Mouse (Mus musculus): Measurements from ENCODE around the gene Ppfibp2. TPM values are rescaled to one million over a fixed set of nuclear protein-coding genes. Genes with fewer than 3 reads are reported as not detected.
A peak's percentile ranks its signal among the peaks of the same experiment; 100 is the strongest.

Gene Ppfibp2
- polyA plus RNA-seq, 1 experiment, result 12.8 TPM

DNA sequence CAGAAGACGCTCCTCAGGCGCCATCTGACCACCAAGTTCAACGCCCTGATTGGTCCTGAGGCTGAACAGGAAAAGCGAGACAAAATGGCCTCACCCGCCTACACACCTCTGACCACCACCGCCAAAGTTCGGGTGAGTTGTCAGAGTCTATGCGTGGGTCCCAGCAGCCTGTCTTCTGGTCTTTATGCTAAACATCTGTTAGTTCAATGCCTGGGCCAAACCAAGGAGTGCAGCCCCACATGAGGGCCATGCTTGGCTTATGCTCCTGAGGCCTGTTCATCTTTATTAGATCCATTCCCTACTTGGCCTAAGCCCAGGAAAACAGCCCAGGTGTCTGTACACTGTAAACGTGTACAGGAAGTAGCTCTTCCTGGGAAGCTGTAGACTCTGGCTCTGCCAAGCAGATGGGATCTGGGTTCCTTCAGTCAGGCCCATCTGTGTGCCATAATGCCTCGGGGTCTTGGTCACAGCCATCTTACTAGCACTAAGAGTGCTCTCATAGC lies 148.0 kb downstream of the Ppfibp2 start:
- Histone ChIP-seq H3K27me3 (replicated peaks; ENCODE audit: control insufficient read depth, insufficient read depth, low read length) (no peaks in the 10 kb centered on the region), H3K4me3 (ENCODE audit: insufficient read depth, low read depth, low read length) (no peak overlapping the region), H3K27ac (ENCODE audit: insufficient read depth, low read depth, low read length) (no peak overlapping the region), H3K4me1 (ENCODE audit: control insufficient read depth, insufficient read depth, low read length) (no peaks in the 10 kb centered on the region), H3K36me3 (ENCODE audit: control insufficient read depth, insufficient read depth, low read length) (no peaks in the 10 kb centered on the region; the same call in 1 of the 2 replicates)
- 86% methylated on average over 10 of the region's 10 CpGs for WGBS
- TF ChIP-seq CTCF (conservative IDR thresholded peaks at IDR 0.05; ENCODE audit: insufficient read depth, insufficient read length, low read depth, low read length), result no peak
- TF ChIP-seq POLR2A (IDR thresholded peaks at IDR 0.05; ENCODE audit: low read depth, low read length), result no peak
- no peak for DNase-seq

DNA sequence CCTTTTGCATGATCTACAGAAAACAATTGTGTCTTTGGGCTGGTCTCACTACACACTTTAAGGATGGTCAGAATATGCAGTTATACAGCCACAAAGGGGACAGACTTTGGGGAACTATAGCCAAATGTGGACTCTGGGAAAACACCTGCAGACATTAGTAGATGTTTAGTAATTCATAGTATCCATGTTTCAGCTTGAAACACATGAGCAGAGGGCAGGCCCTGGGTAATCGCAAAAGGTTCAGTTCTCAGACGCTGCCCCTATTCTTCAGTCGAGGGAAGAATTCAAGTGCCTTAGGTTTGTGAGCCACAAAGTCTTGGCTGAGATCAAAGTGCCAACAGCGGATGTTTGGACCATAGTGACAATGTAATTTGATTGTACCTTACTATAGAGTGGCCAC lies 149.4 kb downstream of the Ppfibp2 start:
- Histone ChIP-seq H3K36me3 (ENCODE audit: control insufficient read depth, insufficient read depth, low read length) (no peaks in the 10 kb centered on the region; the same call in 1 of the 2 replicates), H3K4me3 (ENCODE audit: insufficient read depth, low read depth, low read length) (no peak overlapping the region), H3K27ac (ENCODE audit: insufficient read depth, low read depth, low read length) (no peak overlapping the region), H3K4me1 (ENCODE audit: control insufficient read depth, insufficient read depth, low read length) (no peaks in the 10 kb centered on the region), H3K27me3 (replicated peaks; ENCODE audit: control insufficient read depth, insufficient read depth, low read length) (no peaks in the 10 kb centered on the region)
- no peak for DNase-seq
- 85% methylated on average over 4 of the region's 4 CpGs for WGBS
- TF ChIP-seq CTCF (conservative IDR thresholded peaks at IDR 0.05; ENCODE audit: insufficient read depth, insufficient read length, low read depth, low read length) (no peak), POLR2A (IDR thresholded peaks at IDR 0.05; ENCODE audit: low read depth, low read length) (no peak)

DNA sequence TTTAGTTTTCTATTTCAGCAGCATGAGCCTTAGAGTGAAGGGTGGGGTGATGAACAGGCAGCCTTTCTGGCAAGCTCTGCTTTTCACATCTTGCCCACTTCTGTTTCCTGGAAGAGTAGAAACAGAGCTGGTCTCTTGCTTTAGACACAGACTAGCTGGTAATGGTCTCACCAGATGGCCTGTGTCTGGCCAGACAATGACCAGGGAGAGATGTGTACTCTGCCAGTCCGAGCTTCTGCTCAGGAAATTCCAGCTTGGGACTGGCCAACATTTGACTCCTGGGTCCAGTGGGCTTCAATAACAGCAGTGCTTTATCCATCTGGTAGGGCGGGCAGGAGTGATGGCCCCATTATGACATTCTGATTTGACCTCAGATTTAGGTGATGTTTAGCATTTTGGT lies 150.1 kb downstream of the Ppfibp2 start:
- no peaks in the 10 kb centered on the region for H3K4me1 ChIP-seq (ENCODE audit: control insufficient read depth, insufficient read depth, low read length)
- no peak overlapping the region for H3K4me3 ChIP-seq (ENCODE audit: insufficient read depth, low read depth, low read length)
- WGBS, result 70% methylated on average over 2 of the region's 2 CpGs
- no peaks in the 10 kb centered on the region for H3K27me3 ChIP-seq (replicated peaks; ENCODE audit: control insufficient read depth, insufficient read depth, low read length)
- TF ChIP-seq CTCF (conservative IDR thresholded peaks at IDR 0.05; ENCODE audit: insufficient read depth, insufficient read length, low read depth, low read length) (no peak), POLR2A (IDR thresholded peaks at IDR 0.05; ENCODE audit: low read depth, low read length) (no peak)
- no peak for DNase-seq
- H3K27ac ChIP-seq (ENCODE audit: insufficient read depth, low read depth, low read length), result no peak overlapping the region
- H3K36me3 ChIP-seq (ENCODE audit: control insufficient read depth, insufficient read depth, low read length), result no peaks in the 10 kb centered on the region; the same call in 1 of the 2 replicates

DNA sequence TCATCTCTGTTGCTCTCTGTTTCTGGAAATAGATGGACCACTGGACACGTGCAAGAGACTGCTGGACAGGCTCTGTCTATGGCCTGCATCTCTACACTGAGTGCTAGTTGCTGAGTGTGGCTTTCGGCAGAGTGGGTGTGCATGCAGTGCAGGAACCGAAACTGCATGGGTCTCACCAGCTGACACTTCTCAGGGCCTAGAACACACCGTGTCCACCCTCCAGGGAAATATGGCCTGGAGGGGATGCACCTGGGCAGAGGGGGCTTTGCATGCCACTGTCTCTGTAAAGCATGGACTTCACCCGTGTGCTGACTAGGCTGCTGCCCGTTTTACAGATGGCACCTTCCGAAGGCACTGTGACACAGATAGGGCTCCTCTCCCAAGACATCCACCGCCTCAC lies 151.0 kb downstream of the Ppfibp2 start:
- Histone ChIP-seq H3K36me3 (ENCODE audit: control insufficient read depth, insufficient read depth, low read length) (no peaks in the 10 kb centered on the region), H3K4me1 (ENCODE audit: control insufficient read depth, insufficient read depth, low read length) (no peaks in the 10 kb centered on the region), H3K4me3 (ENCODE audit: insufficient read depth, low read depth, low read length) (no peak overlapping the region), H3K27me3 (replicated peaks; ENCODE audit: control insufficient read depth, insufficient read depth, low read length) (no peaks in the 10 kb centered on the region), H3K27ac (ENCODE audit: insufficient read depth, low read depth, low read length) (no peak overlapping the region)
- WGBS, result 89% methylated on average over 8 of the region's 8 CpGs
- DNase-seq, result no peak
- no peak for TF ChIP-seq CTCF (conservative IDR thresholded peaks at IDR 0.05; ENCODE audit: insufficient read depth, insufficient read length, low read depth, low read length)
- no peak for TF ChIP-seq POLR2A (IDR thresholded peaks at IDR 0.05; ENCODE audit: low read depth, low read length)

DNA sequence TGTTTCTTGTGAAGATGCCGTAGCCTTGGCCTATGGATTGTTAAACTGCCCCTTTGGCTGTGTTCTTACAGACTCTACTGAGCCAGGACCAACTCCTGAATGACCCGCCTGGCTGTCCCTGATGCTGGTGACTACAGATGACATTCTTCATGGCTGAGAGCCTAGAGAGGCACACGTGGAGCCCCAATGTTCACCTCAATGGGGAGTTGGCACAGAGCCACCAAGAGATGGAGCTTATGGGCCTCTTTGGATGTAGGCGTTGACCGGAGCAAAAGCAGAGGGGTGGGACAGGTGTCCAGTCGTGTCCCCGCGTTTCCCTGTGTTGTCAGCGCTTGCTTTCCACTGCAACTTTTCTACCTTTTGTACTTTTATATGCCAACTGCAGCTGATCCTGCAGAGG lies 152.5 kb downstream of the Ppfibp2 start:
- TF ChIP-seq POLR2A (IDR thresholded peaks at IDR 0.05; ENCODE audit: low read depth, low read length) (no peak), CTCF (conservative IDR thresholded peaks at IDR 0.05; ENCODE audit: insufficient read depth, insufficient read length, low read depth, low read length) (no peak)
- Histone ChIP-seq H3K36me3 (ENCODE audit: control insufficient read depth, insufficient read depth, low read length) (no peaks in the 10 kb centered on the region), H3K4me1 (ENCODE audit: control insufficient read depth, insufficient read depth, low read length) (0 out of 2 replicates have a peak, but pooled peaks cover 3% of the 10 kb centered on the region), H3K4me3 (ENCODE audit: insufficient read depth, low read depth, low read length) (no peak overlapping the region), H3K27ac (ENCODE audit: insufficient read depth, low read depth, low read length) (no peak overlapping the region), H3K27me3 (replicated peaks; ENCODE audit: control insufficient read depth, insufficient read depth, low read length) (no peaks in the 10 kb centered on the region)
- WGBS, result 88% methylated on average over 9 of the region's 9 CpGs
- DNase-seq, result no peak

DNA sequence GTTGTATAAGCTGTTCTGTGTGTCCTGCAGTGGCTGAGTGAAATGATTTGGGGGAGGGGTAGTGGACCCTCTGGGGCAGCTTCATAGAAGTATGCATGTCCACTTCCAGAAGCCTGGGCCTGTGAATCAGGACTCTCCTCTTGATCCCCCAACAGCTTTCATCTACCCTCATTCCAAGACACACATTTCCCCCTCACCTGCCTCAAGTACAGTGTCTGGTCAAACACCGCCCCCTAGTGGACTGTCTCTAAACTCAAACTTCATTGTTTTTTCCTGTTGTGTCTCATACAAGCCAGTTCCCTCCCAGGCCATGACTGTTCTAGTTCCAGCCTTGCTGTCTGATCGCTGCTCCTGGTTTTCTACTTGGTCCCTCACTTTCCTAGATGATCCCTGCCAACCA lies 152.9 kb downstream of the Ppfibp2 start:
- no peak overlapping the region for H3K4me3 ChIP-seq (ENCODE audit: insufficient read depth, low read depth, low read length)
- no peaks in the 10 kb centered on the region for H3K36me3 ChIP-seq (ENCODE audit: control insufficient read depth, insufficient read depth, low read length)
- TF ChIP-seq CTCF (conservative IDR thresholded peaks at IDR 0.05; ENCODE audit: insufficient read depth, insufficient read length, low read depth, low read length) (peak; percentile 68), POLR2A (IDR thresholded peaks at IDR 0.05; ENCODE audit: low read depth, low read length) (no peak)
- WGBS, result 13% methylated on average over 2 of the region's 2 CpGs
- H3K27me3 ChIP-seq (replicated peaks; ENCODE audit: control insufficient read depth, insufficient read depth, low read length), result no peaks in the 10 kb centered on the region
- no peak overlapping the region for H3K27ac ChIP-seq (ENCODE audit: insufficient read depth, low read depth, low read length)
- H3K4me1 ChIP-seq (ENCODE audit: control insufficient read depth, insufficient read depth, low read length), result 0 out of 2 replicates have a peak, but pooled peaks cover 3% of the 10 kb centered on the region
- peak; percentile 57 for DNase-seq

DNA sequence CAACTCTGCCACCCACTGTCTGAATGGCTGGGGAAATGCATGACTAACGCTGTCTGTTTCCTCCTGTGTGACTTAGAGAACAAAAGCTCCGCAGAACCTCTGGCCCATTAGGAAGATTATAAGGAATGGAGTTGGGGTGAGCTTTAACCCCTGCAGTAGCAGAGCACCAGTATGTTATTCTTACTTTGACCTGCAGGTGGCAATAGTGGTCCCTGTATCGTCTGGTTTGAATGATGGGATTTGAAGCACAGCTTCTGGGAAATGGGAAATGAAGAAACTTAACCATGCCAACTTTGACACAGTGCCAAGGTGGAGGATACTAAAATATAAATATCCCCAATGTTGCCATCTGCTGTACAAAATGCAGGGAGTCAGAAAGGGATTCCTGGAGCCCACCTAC lies 154.3 kb downstream of the Ppfibp2 start:
- Histone ChIP-seq H3K27ac (ENCODE audit: insufficient read depth, low read depth, low read length) (no peak overlapping the region), H3K36me3 (ENCODE audit: control insufficient read depth, insufficient read depth, low read length) (no peaks in the 10 kb centered on the region), H3K4me1 (ENCODE audit: control insufficient read depth, insufficient read depth, low read length) (0 out of 2 replicates have a peak, but pooled peaks cover 3% of the 10 kb centered on the region), H3K4me3 (ENCODE audit: insufficient read depth, low read depth, low read length) (no peak overlapping the region), H3K27me3 (replicated peaks; ENCODE audit: control insufficient read depth, insufficient read depth, low read length) (no peaks in the 10 kb centered on the region)
- WGBS, result 8% methylated on average over 3 of the region's 3 CpGs
- peak; percentile 44 for DNase-seq
- TF ChIP-seq POLR2A (IDR thresholded peaks at IDR 0.05; ENCODE audit: low read depth, low read length), result no peak
- 0 out of 2 replicates have a peak, but pooled peaks have one; percentile 16 for TF ChIP-seq CTCF (conservative IDR thresholded peaks at IDR 0.05; ENCODE audit: insufficient read depth, insufficient read length, low read depth, low read length)
